Mouse (Mus musculus) cerebellum, adult 8-10 months (tissue): ENCODE data around the gene Foxd3.

Experiments used
- DNase-seq: peaks from one replicate; pipeline ENCODE4 v3.0.0; 2022

The Foxd3 gene

GRCm38 (mm10) chr4:99657831-99658470, 1.9 kb downstream of the Foxd3 start:
- peak; percentile 14 for DNase-seq

DNA sequence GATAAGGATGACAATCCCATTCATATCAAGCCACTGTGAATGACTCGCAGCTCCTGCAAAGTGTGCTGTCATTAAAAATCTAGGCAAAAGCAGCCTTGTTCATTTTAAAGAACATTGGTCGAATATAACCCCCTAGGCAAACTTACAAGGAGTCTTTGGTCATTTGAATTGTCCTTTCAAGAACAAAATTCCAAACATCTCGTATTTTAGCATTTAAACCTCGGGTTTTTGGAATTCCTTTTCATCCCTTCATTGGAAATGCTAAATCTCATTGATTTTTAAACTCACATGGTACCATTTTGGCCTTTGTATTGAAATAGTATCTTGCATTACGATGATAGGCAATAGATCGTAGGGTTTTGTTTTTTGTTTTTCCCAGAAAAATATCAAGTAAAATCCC, 2.8 kb downstream of the Foxd3 start:
- no peak for DNase-seq

DNA sequence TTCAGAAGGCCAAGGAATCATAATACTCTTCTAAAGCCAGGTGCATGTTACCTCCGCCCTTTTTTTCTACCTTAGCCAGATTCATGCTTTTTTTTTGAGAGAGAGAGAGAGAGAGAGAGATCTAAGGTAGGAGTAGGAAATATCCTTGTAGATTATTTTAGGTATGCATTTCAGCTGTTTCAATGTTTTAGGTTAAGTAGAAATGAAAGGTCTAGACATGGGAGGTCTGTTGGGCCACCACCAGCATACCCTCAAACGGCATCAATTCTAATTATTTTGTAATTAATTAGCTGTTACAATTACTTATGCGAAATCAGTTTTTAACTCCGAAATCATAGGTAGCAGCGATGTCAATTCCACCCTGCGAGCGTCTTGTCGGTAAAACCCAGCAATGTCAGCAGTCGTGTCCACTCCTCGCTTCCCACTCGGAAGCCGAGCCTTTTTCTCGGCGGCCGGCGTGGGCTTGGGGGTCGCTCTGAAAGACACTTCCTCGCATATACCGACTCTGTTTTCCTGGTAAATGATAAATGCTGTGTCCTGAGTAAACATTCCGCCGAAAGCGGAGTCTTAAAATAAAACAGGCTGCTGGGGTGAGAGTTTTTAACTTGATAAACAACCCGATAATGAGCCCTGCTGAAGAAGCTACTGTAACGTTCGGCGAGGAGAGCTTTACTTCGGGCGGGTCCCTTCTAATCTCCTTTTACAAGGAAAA, 3.4 kb downstream of the Foxd3 start:
- DNase-seq, result peak; percentile 26

- peak; percentile 33 for DNase-seq
Observed at GRCm38 (mm10) chr4:99660073-99660611, 4.0 kb downstream of the Foxd3 start.

GRCm38 (mm10) chr4:99660981-99661380, 4.9 kb downstream of the Foxd3 start:
- DNase-seq, result peak; percentile 38

GRCm38 (mm10) chr4:99661956-99662355, 5.9 kb downstream of the Foxd3 start:
- DNase-seq, result no peak

DNA sequence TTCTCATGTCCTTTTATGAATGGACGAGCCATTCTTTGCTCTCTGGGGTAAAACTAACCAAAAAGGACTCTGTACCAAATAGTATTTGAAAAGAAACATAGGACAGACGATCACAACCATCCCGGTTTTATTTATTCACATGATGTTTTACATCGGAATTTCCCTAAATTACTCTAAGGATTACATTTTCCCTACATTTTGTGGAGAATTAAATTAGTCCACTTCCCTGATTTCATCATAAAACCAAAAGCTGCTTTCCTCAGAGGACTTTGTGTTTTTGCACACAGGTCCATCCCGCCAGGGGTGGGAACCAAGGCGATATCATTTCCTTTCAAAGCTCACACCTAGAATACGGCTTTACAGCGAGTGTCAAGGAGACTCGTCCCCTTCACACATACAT, 6.3 kb downstream of the Foxd3 start:
- DNase-seq, result no peak

DNA sequence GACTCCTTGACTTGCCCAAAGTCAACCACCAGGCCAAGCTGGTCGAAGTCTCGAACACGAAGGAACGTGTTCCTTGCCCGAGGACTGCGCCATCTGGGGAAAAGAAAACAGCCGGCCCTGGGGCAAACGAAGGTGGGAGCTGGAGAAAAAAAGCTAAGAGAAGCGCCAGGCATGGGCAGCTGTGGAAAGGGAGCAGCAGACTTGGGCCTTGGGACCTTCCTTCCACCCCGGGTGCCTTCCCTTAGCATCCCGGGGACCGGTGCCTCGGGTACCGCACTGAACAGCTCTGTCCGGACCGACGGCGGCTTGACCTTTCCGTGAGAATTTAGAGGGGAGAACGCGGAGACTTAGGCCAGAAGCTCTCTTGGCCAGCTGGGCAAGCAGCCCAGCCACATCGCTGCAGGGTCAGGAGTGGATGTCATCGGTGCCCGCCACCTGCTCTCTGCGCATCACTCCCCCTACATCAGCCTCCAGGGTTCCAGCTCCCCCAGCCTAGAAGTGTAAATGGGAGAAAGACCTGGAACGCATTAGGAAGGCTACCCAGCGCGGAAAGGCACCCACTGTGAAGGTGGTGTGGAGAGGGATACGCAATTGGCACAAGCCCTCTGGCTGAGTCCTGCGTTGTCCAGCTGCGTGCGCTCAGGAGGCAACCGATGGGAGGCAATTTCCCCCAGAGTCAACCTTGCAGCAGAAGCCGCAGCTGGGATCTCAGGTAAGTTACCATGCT, 6.9 kb downstream of the Foxd3 start:
- peak; percentile 8 for DNase-seq

GRCm38 (mm10) chr4:99663710-99664109, 7.6 kb downstream of the Foxd3 start:
- DNase-seq, result no peak

DNA sequence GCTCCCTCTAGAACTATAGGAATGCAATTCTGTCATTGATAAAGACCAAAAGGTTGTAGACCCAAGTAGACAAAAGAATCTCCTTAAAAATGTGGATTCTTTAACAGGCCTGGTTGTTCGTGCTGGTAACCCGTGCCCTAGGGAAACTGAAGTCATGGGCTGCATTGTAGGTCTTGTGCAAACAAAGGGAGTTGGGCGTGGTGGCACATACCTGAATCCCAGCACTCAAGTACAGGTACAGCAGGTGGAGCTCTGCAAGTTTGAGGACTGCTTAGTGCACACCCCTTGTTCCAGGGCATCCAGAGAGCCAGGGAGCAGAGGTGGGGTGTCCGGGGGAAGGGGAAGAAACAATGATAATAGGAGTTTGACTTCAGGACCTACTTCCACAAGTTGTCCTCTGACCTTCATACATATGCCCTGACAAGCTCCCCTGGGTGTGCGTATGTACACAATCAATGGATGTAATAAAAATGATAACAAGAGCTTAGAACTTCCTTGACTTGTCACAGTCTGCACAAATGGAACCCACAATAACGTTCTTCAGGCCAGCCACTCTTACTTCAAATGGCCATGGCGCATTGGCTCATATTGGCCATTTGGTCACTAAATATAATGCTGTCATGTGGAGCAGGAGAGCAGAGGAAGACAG, 14.2 kb downstream of the Foxd3 start:
- DNase-seq, result no peak

DNA sequence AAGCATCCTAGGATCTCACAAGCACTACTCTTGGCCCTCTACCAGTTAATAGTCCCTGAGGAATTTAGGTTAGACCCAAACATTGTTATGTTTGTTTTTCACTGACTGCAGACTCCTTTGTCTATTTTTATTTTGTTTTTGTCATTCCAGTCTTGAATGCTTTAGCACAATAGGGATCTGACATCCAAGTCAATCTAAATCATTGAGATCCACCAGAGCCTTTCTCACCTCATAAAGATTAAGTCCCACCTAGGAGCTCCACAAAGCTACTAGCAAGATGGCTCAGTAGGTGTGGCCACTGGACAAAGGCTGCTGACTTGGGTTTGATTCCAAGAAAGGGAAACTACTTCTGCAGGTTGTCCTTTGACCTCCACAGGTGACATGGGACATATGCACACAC, 19.1 kb downstream of the Foxd3 start:
- no peak for DNase-seq

DNA sequence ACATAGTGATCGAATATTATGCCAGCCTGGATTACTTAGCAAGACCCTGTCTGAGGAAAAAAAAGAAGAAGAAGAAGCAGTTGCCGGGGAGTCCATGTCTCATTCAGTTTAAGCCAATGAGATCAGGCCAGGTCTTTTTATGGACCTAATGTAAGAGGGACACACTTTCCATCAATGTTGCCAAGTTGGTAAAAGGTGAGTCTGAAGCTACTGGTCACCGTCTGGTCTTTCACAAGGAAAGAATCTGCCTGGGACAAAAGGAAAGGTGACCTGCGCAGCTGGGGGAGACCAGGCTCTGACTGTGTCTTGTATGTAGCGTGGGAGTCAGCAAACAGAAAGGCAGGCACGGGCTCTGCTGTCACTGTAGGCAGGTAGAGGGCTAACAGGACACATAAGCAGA, 27.8 kb downstream of the Foxd3 start:
- DNase-seq, result no peak

DNA sequence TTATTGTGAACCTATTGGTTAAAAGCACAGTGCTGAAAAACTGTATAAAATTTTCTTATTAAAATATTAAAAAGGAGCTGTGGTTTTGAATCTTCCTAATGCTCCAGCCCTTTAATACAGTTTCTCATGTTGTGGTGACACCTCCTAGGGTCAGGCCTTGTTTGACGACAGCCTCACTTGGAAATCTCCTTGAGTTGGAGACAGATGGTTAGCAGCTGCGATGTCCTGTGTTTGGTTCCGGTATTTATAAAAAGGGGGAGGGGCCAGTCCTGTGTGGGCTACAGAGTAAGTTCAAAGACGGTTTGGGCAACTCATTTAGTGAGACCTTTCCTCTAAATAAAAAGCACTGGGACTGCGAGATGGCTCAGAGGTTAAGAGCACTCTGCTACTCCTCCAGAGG, 30.2 kb downstream of the Foxd3 start:
- no peak for DNase-seq
